Mouse (Mus musculus): ENCODE measurements at regions not wholly inside any gene's neighbourhood (a gene's known extent, or its start where the extent isn't known, plus 50 kb on each side); places are given as distances from the start of the nearest gene placed in this dataset.

GRCm38 (mm10) chr15:67336294-67337039 lies 835.8 kb upstream of the Lrrc6 start:
- Histone ChIP-seq H3K9me3 (no peaks in the 10 kb centered on the region), H3K36me3 (no peaks in the 10 kb centered on the region)
- 48% methylated on average over 5 of the region's 5 CpGs for WGBS

GRCm38 (mm10) chr15:67332521-67332920 lies 831.8 kb upstream of the Lrrc6 start:
- DNase-seq (ENCODE audit: low spot score), result no peak
- WGBS, result 88% methylated on average over 1 of the region's 1 CpGs
- H3K27me3 ChIP-seq (ENCODE audit: insufficient read depth, poor library complexity, severe bottlenecking), result no peaks in the 10 kb centered on the region
- H3K4me1 ChIP-seq (replicated peaks), result no peaks in the 10 kb centered on the region
- H3K9me3 ChIP-seq, result no peaks in the 10 kb centered on the region
- no peak overlapping the region for H3K27ac ChIP-seq
- H3K4me3 ChIP-seq, result no peak overlapping the region
- H3K36me3 ChIP-seq, result no peaks in the 10 kb centered on the region

More at GRCm38 (mm10) chr15:67336294-67337039, 835.8 kb upstream of the Lrrc6 start:
- DNase-seq (ENCODE audit: low spot score), result no peak
- Histone ChIP-seq H3K4me3 (no peak overlapping the region), H3K27ac (no peak overlapping the region), H3K27me3 (ENCODE audit: insufficient read depth, poor library complexity, severe bottlenecking) (no peaks in the 10 kb centered on the region), H3K4me1 (replicated peaks) (no peaks in the 10 kb centered on the region)

GRCm38 (mm10) chr15:67320292-67320691 lies 819.6 kb upstream of the Lrrc6 start:
- DNase-seq (ENCODE audit: low spot score), result no peak
- Histone ChIP-seq H3K4me3 (no peak overlapping the region), H3K27ac (no peak overlapping the region), H3K4me1 (replicated peaks) (no peaks in the 10 kb centered on the region), H3K36me3 (no peaks in the 10 kb centered on the region), H3K9me3 (no peaks in the 10 kb centered on the region), H3K27me3 (ENCODE audit: insufficient read depth, poor library complexity, severe bottlenecking) (no peaks in the 10 kb centered on the region)
- WGBS, result 84% methylated on average over 2 of the region's 2 CpGs

- H3K36me3 ChIP-seq, result no peaks in the 10 kb centered on the region
- H3K9me3 ChIP-seq, result no peaks in the 10 kb centered on the region
- WGBS, result 87% methylated on average over 1 of the region's 1 CpGs
- H3K4me1 ChIP-seq (replicated peaks), result no peaks in the 10 kb centered on the region
- no peak for DNase-seq (ENCODE audit: low spot score)
- no peaks in the 10 kb centered on the region for H3K27me3 ChIP-seq (ENCODE audit: insufficient read depth, poor library complexity, severe bottlenecking)
- H3K4me3 ChIP-seq, result no peak overlapping the region
- H3K27ac ChIP-seq, result no peak overlapping the region
Observed at GRCm38 (mm10) chr15:67315202-67315601, 814.5 kb upstream of the Lrrc6 start.

GRCm38 (mm10) chr15:67313648-67314047 lies 812.9 kb upstream of the Lrrc6 start:
- Histone ChIP-seq H3K4me1 (replicated peaks) (no peaks in the 10 kb centered on the region), H3K36me3 (no peaks in the 10 kb centered on the region), H3K4me3 (no peak overlapping the region), H3K9me3 (no peaks in the 10 kb centered on the region), H3K27me3 (ENCODE audit: insufficient read depth, poor library complexity, severe bottlenecking) (no peaks in the 10 kb centered on the region), H3K27ac (no peak overlapping the region)
- DNase-seq (ENCODE audit: low spot score), result no peak

GRCm38 (mm10) chr15:67305681-67306080 lies 805.0 kb upstream of the Lrrc6 start:
- H3K9me3 ChIP-seq, result no peaks in the 10 kb centered on the region
- no peak overlapping the region for H3K4me3 ChIP-seq
- no peak for DNase-seq (ENCODE audit: low spot score)
- H3K27me3 ChIP-seq (ENCODE audit: insufficient read depth, poor library complexity, severe bottlenecking), result no peaks in the 10 kb centered on the region
- 82% methylated on average over 1 of the region's 1 CpGs for WGBS
- H3K4me1 ChIP-seq (replicated peaks), result no peaks in the 10 kb centered on the region
- H3K27ac ChIP-seq, result no peak overlapping the region
- no peaks in the 10 kb centered on the region for H3K36me3 ChIP-seq

GRCm38 (mm10) chr15:67303804-67304203 lies 803.1 kb upstream of the Lrrc6 start:
- no peak overlapping the region for H3K27ac ChIP-seq
- no peaks in the 10 kb centered on the region for H3K4me1 ChIP-seq (replicated peaks)
- DNase-seq (ENCODE audit: low spot score), result no peak
- no peak overlapping the region for H3K4me3 ChIP-seq
- H3K9me3 ChIP-seq, result no peaks in the 10 kb centered on the region
- WGBS, result 90% methylated on average over 1 of the region's 1 CpGs
- H3K27me3 ChIP-seq (ENCODE audit: insufficient read depth, poor library complexity, severe bottlenecking), result no peaks in the 10 kb centered on the region
- no peaks in the 10 kb centered on the region for H3K36me3 ChIP-seq

- no peaks in the 10 kb centered on the region for H3K9me3 ChIP-seq
- no peak for DNase-seq (ENCODE audit: low spot score)
- 84% methylated on average over 6 of the region's 6 CpGs for WGBS
- no peaks in the 10 kb centered on the region for H3K27me3 ChIP-seq (ENCODE audit: insufficient read depth, poor library complexity, severe bottlenecking)
- H3K4me1 ChIP-seq (replicated peaks), result no peaks in the 10 kb centered on the region
- no peak overlapping the region for H3K27ac ChIP-seq
- no peaks in the 10 kb centered on the region for H3K36me3 ChIP-seq
- H3K4me3 ChIP-seq, result no peak overlapping the region
Observed at GRCm38 (mm10) chr15:67301871-67302363, 801.2 kb upstream of the Lrrc6 start.

GRCm38 (mm10) chr15:67301024-67301423 lies 800.3 kb upstream of the Lrrc6 start:
- H3K36me3 ChIP-seq, result no peaks in the 10 kb centered on the region
- no peaks in the 10 kb centered on the region for H3K4me1 ChIP-seq (replicated peaks)
- DNase-seq (ENCODE audit: low spot score), result no peak
- H3K27ac ChIP-seq, result no peak overlapping the region
- no peaks in the 10 kb centered on the region for H3K9me3 ChIP-seq
- H3K27me3 ChIP-seq (ENCODE audit: insufficient read depth, poor library complexity, severe bottlenecking), result no peaks in the 10 kb centered on the region
- WGBS, result 89% methylated on average over 4 of the region's 4 CpGs
- no peak overlapping the region for H3K4me3 ChIP-seq

- Histone ChIP-seq H3K27ac (no peak overlapping the region), H3K4me3 (no peak overlapping the region)
- 93% methylated on average over 1 of the region's 1 CpGs for WGBS
Observed at GRCm38 (mm10) chr15:67294797-67295196, 794.1 kb upstream of the Lrrc6 start.

GRCm38 (mm10) chr15:67289749-67290148 lies 789.0 kb upstream of the Lrrc6 start:
- Histone ChIP-seq H3K9me3 (no peaks in the 10 kb centered on the region), H3K4me3 (no peak overlapping the region), H3K27me3 (ENCODE audit: insufficient read depth, poor library complexity, severe bottlenecking) (no peaks in the 10 kb centered on the region), H3K36me3 (no peaks in the 10 kb centered on the region), H3K27ac (no peak overlapping the region), H3K4me1 (replicated peaks) (peaks cover 10% of the 10 kb centered on the region)
- no peak for DNase-seq (ENCODE audit: low spot score)
- 86% methylated on average over 4 of the region's 4 CpGs for WGBS

More at GRCm38 (mm10) chr15:67294797-67295196, 794.1 kb upstream of the Lrrc6 start:
- no peaks in the 10 kb centered on the region for H3K9me3 ChIP-seq
- no peaks in the 10 kb centered on the region for H3K4me1 ChIP-seq (replicated peaks)
- no peaks in the 10 kb centered on the region for H3K27me3 ChIP-seq (ENCODE audit: insufficient read depth, poor library complexity, severe bottlenecking)
- H3K36me3 ChIP-seq, result no peaks in the 10 kb centered on the region
- DNase-seq (ENCODE audit: low spot score), result no peak

GRCm38 (mm10) chr15:67284941-67285340 lies 784.2 kb upstream of the Lrrc6 start:
- Histone ChIP-seq H3K9me3 (no peaks in the 10 kb centered on the region), H3K4me3 (no peak overlapping the region), H3K36me3 (no peaks in the 10 kb centered on the region), H3K27me3 (ENCODE audit: insufficient read depth, poor library complexity, severe bottlenecking) (no peaks in the 10 kb centered on the region), H3K27ac (no peak overlapping the region), H3K4me1 (replicated peaks) (peaks cover 10% of the 10 kb centered on the region)
- 55% methylated on average over 4 of the region's 4 CpGs for WGBS
- no peak for DNase-seq (ENCODE audit: low spot score)

GRCm38 (mm10) chr15:67283275-67283972 lies 782.7 kb upstream of the Lrrc6 start:
- Histone ChIP-seq H3K9me3 (no peaks in the 10 kb centered on the region), H3K27ac (no peak overlapping the region), H3K4me1 (replicated peaks) (peaks cover 10% of the 10 kb centered on the region), H3K27me3 (ENCODE audit: insufficient read depth, poor library complexity, severe bottlenecking) (no peaks in the 10 kb centered on the region), H3K4me3 (no peak overlapping the region), H3K36me3 (no peaks in the 10 kb centered on the region)
- no peak for DNase-seq (ENCODE audit: low spot score)
- WGBS, result 92% methylated on average over 3 of the region's 3 CpGs
